Mouse (Mus musculus) heart, postnatal 0 days (tissue): Measurements from ENCODE around the gene Slc16a11.

ENCODE experiments used
- CTCF ChIP-seq: IDR thresholded peaks from 2 replicates; pipeline ENCODE4 v1.5.1; 2016; ENCODE audit warnings: antibody characterized with exemption, control low read depth, low read depth
- EP300 ChIP-seq: IDR thresholded peaks from 2 replicates; pipeline ENCODE4 v1.6.1; 2016; ENCODE audit warnings: antibody characterized with exemption, low read depth

- no peak for TF ChIP-seq CTCF
- no peak for TF ChIP-seq EP300
Observed at GRCm38 (mm10) chr11:70216103-70216502, 3.6 kb downstream of the Slc16a11 start.
